Mouse (Mus musculus) ES-E14 (cell line): ENCODE measurements around the gene Mitd1. TPM values are rescaled to one million over a fixed set of nuclear protein-coding genes. Genes with fewer than 3 reads are reported as not detected.

ENCODE experiments used
- DNase-seq: peaks from one replicate; pipeline ENCODE4 v3.0.0-alpha.2; 2013; ENCODE audit warnings: low read depth, low spot score
- H3K27ac ChIP-seq: 2 replicates; pipeline ENCODE4 v1.5.1; 2012; ENCODE audit warnings: low read depth, mild to moderate bottlenecking, low read length, moderate library complexity, mixed read lengths; ENCODE audit not compliant: poor library complexity, insufficient read depth, severe bottlenecking
- H3K36me3 ChIP-seq: 2 replicates; pipeline ENCODE4 v1.6.1; 2012; ENCODE audit warnings: mild to moderate bottlenecking, low read length, moderate library complexity, mixed read lengths; ENCODE audit not compliant: control insufficient read depth, poor library complexity, insufficient read depth, severe bottlenecking
- H3K4me1 ChIP-seq, 2 experiments: fragments of 150-350 bp in 1 of 2; sonication (generic) in 1 of 2; 2 replicates each; pipeline ENCODE4 v1.6.1; 2012; ENCODE audit warnings: low read length in 2 of 2, mild to moderate bottlenecking in 1 of 2, mixed read lengths in 1 of 2; ENCODE audit not compliant: control insufficient read depth in 2 of 2, insufficient read depth in 2 of 2, poor library complexity in 1 of 2
- H3K4me3 ChIP-seq, 2 experiments: fragments of 150-350 bp in 1 of 2; sonication (generic) in 1 of 2; 2 replicates each; pipeline ENCODE4 v1.5.1; 2012; ENCODE audit warnings: low read length in 2 of 2, low read depth in 1 of 2, mild to moderate bottlenecking in 1 of 2, mixed read lengths in 1 of 2; ENCODE audit not compliant: insufficient read depth in 1 of 2, poor library complexity in 1 of 2, severe bottlenecking in 1 of 2
- H3K9ac ChIP-seq: 2 replicates; pipeline ENCODE4 v1.6.1; 2012; ENCODE audit warnings: low read depth, mild to moderate bottlenecking, low read length, mixed read lengths; ENCODE audit not compliant: poor library complexity, insufficient read depth, severe bottlenecking
- H3K9me3 ChIP-seq: fragments of 150-350 bp; sonication (generic); 2 replicates; pipeline ENCODE4 v1.6.1; 2012; ENCODE audit warnings: low read depth, mild to moderate bottlenecking, low read length; ENCODE audit not compliant: control insufficient read depth, insufficient read depth
- CHD2 ChIP-seq: IDR thresholded peaks from 2 replicates; pipeline ENCODE4 v1.6.1; 2014; ENCODE audit warnings: mild to moderate bottlenecking, low read depth, low read length, inconsistent platforms
- HCFC1 ChIP-seq: IDR thresholded peaks from 2 replicates; pipeline ENCODE4 v1.6.1; 2012; ENCODE audit warnings: low read length, inconsistent platforms, borderline replicate concordance; ENCODE audit not compliant: insufficient read depth
- MAFK ChIP-seq: IDR thresholded peaks from 2 replicates; pipeline ENCODE4 v1.6.1; 2014; ENCODE audit warnings: mild to moderate bottlenecking, low read depth, low read length, inconsistent platforms; ENCODE audit not compliant: insufficient read depth
- ZC3H11A ChIP-seq: IDR thresholded peaks from 2 replicates; pipeline ENCODE4 v1.6.1; 2012; ENCODE audit warnings: low read depth, mild to moderate bottlenecking, inconsistent platforms, low read length, borderline replicate concordance
- ZNF384 ChIP-seq: IDR thresholded peaks from 2 replicates; pipeline ENCODE4 v1.6.1; 2012; ENCODE audit warnings: low read depth, low read length, inconsistent platforms
- in situ Hi-C, 2 experiments: fragments of 600-800 bp; cut with MboI; formaldehyde crosslinking; loops; one replicate each; pipeline ENCODE4 v1.15.1; 2025; ENCODE audit warnings: low sequenced_read_pairs in 2 of 2, inconsistent platforms in 1 of 2; ENCODE audit not compliant: unreplicated experiment in 2 of 2
- total RNA-seq: library from RNA; depleted of rRNA; stranded (reverse); fragments of 300-350 nt; gene quantifications from 2 replicates; pipeline ENCODE4 v1.2.3, GENCODE M21; 2012

Mitd1 gene
- total RNA-seq, 1 experiment: 21.0 TPM

DNA sequence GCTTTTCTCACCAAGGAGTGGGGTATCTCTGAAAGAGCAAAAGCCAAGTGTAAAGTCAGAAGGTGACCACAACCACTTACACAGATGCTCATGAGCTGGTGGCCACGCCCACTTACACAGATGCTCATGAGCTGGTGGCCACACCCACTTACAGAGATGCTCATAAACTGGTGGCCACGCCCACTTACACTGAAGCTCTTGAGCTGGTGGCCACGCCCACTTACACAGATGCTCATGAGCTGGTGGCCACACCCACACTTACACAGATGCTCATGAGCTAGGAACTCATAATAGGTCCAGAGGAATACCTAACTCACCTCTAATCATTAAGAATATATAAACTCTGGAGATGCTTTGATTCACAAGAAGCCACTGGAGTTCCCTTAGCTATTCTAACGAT is 5.8 kb downstream of the Mitd1 start:
- Histone ChIP-seq H3K36me3 (peaks cover 2% of the 10 kb centered on the region; the same call in 1 of the 2 replicates), H3K4me3 (no peak overlapping the region), H3K4me1 (peaks cover 4 to 13% of the 10 kb centered on the region in 2 experiments; a peak in 3 of 4 replicates), H3K9ac (no peak overlapping the region), H3K27ac (no peak overlapping the region), H3K9me3 (no peaks in the 10 kb centered on the region)
- in situ Hi-C loops: no loop called here
- DNase-seq: peak; percentile 56
- TF ChIP-seq HCFC1 (no peak), CHD2 (no peak), ZNF384 (no peak), MAFK (no peak), ZC3H11A (no peak)

DNA sequence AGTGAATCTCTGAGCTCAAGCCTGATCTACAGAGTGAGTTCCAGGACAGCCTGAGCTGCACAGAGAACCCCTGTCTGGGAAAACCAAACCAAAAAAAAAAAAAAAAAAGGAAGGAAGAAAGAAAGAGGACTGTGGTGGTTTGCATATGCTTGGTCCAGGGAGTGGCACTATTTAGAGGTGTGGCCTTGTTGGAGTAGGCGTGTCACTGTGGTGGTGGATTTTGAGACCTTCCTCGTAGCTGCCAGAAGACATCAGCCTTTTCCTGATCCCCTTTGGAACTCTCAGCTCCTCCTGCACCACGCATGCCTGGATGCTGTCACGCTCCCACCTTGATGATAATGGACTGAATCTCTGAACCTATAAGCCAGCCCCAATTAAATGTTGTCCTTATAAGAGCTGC is 6.8 kb downstream of the Mitd1 start:
- Histone ChIP-seq H3K36me3 (peaks cover 6% of the 10 kb centered on the region), H3K9ac (no peak overlapping the region), H3K4me3 (no peak overlapping the region), H3K4me1 (peaks cover 4 to 9% of the 10 kb centered on the region in 2 experiments; a peak in 3 of 4 replicates), H3K9me3 (no peaks in the 10 kb centered on the region), H3K27ac (no peak overlapping the region)
- in situ Hi-C loops: no loop called here
- TF ChIP-seq ZC3H11A: no peak
- no peak for TF ChIP-seq CHD2
- peak; percentile 64 for TF ChIP-seq ZNF384
- TF ChIP-seq HCFC1: no peak
- TF ChIP-seq MAFK: no peak
- no peak for DNase-seq

DNA sequence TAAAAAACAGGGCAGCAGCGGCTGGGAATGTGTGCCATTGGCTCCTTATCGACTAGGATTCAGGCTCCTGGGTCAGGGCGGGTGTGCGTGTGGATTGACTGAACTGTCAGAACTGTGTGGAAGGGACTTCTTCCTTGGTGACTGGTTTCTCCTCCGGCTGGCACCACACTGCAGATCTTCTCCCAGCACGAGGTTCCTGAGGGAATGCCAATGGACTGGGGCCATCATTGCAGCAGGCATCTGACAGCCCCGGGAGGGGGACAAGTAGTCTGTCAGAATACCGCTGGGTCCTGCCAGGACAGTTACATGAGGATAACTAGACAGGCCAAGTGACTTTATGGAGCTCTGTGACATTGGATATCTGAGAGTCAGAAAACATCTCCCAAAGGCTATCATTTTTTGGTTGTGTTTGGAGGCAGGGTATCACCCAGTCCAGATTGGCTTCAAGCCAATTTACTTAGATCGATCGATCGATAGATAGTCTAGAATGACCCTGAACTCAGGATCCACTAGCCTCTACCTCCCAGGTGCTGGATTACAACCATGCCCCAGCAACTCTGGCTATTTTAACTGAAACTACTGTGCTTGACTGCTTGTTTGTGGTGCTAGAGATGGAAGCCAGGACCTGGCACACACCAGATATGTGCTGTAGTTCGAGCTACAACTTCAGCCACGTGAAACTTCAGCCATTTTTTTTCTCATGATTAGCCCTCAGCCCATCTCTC is 12.3 kb downstream of the Mitd1 start:
- TF ChIP-seq ZC3H11A: no peak
- TF ChIP-seq HCFC1: no peak
- no peak for TF ChIP-seq CHD2
- TF ChIP-seq MAFK: no peak
- no peak for TF ChIP-seq ZNF384
- DNase-seq: no peak
- Histone ChIP-seq H3K4me3 (no peak overlapping the region), H3K36me3 (peaks cover 15% of the 10 kb centered on the region), H3K9ac (no peak overlapping the region), H3K4me1 (peaks cover 0 to 3% of the 10 kb centered on the region in 2 experiments; a peak in 1 of 4 replicates), H3K27ac (no peak overlapping the region), H3K9me3 (no peaks in the 10 kb centered on the region)
- in situ Hi-C loops: no loop called here

DNA sequence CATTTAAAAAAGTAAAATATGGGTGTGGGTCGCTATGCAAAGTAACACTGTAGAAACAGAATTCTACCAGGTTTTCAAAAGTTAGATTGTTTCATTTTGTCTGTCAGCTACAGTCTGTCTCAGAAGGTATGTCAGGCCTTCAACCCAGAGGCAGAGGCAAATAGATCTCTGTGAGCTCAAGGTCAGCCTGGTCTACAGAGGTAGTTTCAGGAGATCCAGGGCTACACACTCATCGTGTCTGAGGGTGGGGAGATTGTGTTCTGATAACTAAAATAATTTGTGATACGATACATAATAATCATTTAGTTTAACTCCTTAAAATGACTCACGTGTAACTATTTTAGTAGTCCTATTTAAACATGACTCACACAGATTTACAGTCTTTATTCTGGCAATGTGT is 17.1 kb downstream of the Mitd1 start:
- in situ Hi-C loops: loop anchor here in 1 of 2 experiments (25.0 kb wide), 1 partner anchor 186 kb away; no protein-coding TSS in a partner anchor
- Histone ChIP-seq H3K36me3 (peaks cover 12% of the 10 kb centered on the region), H3K4me3 (peak overlapping the region in 1 of 2 experiments; percentile 76; a peak in 1 of 4 replicates), H3K9me3 (no peaks in the 10 kb centered on the region), H3K27ac (no peak overlapping the region), H3K4me1 (peaks cover 0 to 3% of the 10 kb centered on the region in 2 experiments; a peak in 1 of 4 replicates), H3K9ac (no peak overlapping the region)
- no peak for TF ChIP-seq ZNF384
- no peak for TF ChIP-seq HCFC1
- no peak for DNase-seq
